Mouse (Mus musculus) spleen, postnatal 4 days (tissue): Measurements from ENCODE around the gene Zmynd8.

ENCODE experiments used
- DNase-seq, 2 experiments: peaks; one replicate each; pipeline ENCODE4 v3.0.0; 2022; ENCODE audit warnings: low spot score in 2 of 2

Zmynd8 gene

DNA sequence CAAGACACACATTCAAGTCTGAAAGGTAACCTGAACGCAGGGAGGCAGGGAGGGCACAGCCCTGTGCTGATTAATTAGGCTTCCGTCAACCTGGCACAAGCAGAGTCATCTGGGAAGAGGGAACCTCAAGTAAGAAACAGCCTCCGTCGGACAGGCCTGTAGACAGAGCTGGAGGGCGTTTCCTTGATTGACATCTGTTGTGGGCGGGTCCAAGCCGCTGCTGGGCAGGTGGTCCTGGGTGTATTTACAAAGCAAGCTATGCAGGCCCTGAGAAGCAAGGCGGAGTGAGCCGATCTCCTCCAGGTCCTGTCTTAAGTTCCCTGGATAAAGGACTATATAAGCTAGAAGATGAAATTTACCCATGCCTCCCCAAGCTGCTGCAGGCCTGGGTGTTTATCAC lies 65.3 kb downstream of the Zmynd8 start:
- DNase-seq: no peak

DNA sequence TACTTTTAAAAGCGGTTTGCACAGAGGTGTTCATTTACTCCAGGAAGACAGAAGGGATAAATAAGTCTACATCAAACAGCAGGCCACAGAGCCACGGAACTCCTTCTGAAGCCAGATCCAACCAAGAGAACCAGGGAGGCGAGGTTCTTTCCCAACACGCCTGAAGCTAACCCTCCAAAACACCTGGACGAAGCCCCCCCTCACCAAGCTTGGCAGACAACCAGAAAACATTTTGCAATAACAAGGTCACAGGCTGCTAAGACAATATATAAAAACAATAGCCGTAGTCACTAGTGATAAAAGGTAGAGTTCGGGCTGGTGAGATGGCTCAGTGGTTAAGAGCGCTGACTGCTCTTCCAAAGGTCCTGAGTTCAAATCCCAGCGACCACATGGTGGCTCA lies 66.1 kb downstream of the Zmynd8 start:
- no peak for DNase-seq

DNA sequence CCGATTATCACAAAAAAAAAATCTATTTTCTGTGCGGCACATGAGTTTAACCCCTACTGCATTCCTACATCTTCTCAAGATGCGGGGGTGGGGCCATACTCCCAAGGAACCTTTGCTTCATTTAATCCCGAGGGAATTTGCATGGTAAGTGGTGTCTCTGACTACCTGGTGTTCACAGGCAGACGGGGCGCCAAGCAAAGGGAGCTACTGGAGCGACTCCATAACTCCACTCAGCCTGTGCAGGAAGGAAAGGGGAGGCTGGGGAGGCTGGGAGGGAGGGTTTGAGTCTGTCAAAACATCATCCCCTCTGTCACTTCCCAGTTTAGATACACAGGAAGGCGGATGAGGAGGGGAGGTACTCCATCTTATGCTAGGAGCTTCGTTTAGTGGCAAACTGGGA lies 66.5 kb downstream of the Zmynd8 start:
- no peak for DNase-seq

GRCm38 (mm10) chr2:165831637-165832289 lies 67.1 kb downstream of the Zmynd8 start:
- no peak for DNase-seq

GRCm38 (mm10) chr2:165828770-165829169 lies 70.0 kb downstream of the Zmynd8 start:
- no peak for DNase-seq

GRCm38 (mm10) chr2:165825964-165826712 lies 72.7 kb downstream of the Zmynd8 start:
- DNase-seq: peak; percentile 47 to 78

- no peak for DNase-seq
Measured at GRCm38 (mm10) chr2:165825261-165825900, 73.4 kb downstream of the Zmynd8 start.

DNA sequence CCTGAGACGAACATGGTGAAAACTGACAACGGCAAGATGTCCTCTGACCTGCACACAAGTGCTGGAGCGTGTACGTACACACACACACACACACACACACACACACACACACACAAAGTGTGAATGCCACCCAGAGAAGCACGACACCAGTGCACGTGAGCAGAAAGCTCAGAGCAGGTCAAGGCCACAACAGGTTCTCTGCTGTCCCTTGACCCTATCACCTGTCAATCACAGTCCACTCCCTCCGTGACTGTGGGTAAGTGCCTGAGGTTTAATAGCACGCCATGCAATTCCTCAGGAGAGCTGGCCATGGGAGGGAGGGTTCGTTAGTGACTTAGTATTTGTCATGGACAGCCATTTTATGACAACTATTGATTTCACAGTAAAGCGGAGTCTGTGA lies 74.0 kb downstream of the Zmynd8 start:
- DNase-seq: no peak

GRCm38 (mm10) chr2:165822478-165822877 lies 76.3 kb downstream of the Zmynd8 start:
- no peak for DNase-seq

DNA sequence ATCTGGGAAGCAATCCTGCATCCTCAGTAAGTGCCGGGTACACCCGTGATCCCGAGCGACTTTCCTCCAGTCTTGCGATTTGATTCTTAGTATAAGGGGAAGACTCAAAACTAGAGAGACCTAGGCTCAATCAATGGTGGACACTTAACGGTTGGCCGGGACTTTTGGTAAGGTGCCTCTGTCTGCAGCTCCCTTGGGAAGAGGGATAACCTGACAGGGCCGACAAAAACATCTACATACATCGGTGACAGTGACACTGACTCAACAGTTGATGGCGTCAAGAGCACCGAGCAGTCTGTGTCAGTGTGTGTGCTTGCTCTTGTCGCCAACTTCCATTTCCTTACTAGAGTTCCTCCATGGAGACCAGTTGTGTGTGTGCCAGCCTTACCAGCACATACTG lies 77.1 kb downstream of the Zmynd8 start:
- no peak for DNase-seq

GRCm38 (mm10) chr2:165820504-165821095 lies 78.2 kb downstream of the Zmynd8 start:
- DNase-seq: no peak

- DNase-seq: no peak
Measured at GRCm38 (mm10) chr2:165820073-165820472, 78.7 kb downstream of the Zmynd8 start.

- peak; percentile 62 to 77 for DNase-seq
Measured at GRCm38 (mm10) chr2:165818985-165819948, 79.5 kb downstream of the Zmynd8 start.

DNA sequence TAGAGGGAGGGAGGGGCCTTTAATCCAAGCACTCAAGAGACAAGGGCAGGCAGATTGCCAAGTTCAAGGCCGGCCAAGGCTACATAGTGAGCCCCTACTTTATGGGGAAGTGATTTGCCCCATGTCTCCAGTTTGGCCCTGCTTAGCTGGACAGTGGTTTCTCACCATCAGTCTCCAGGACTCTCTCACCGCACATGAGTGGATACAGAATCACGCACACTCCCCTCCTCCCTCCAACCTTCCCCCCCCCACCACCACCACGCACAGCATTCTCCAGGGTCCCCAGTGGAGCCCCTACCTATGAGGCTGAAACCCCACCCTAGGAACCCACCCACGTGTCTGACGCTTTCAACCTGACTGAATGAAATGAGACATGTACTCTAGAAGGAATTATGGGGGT lies 80.2 kb downstream of the Zmynd8 start:
- no peak for DNase-seq

- no peak for DNase-seq
Measured at GRCm38 (mm10) chr2:165817437-165817836, 81.4 kb downstream of the Zmynd8 start.

GRCm38 (mm10) chr2:165815103-165815880 lies 83.5 kb downstream of the Zmynd8 start:
- DNase-seq: no peak

DNA sequence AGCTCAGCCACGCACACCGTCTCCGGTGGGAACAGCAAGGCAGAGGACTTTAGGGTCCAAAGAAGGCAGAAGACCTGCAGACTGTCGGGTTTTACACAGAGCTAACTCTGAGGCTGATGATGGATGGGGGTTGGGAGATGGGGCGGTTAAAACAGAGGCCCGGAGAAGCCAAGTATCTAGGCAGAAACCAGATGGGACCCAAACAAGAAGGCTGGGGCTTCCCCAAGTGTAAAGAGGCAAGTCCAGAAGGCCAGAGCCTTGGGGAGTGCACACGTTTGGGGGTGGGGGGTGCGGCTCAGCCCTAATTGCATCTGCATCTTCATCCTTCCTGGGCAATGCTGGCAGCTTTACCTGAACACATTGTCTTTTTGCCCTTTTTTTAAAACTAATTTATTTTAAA lies 85.9 kb downstream of the Zmynd8 start:
- no peak for DNase-seq

DNA sequence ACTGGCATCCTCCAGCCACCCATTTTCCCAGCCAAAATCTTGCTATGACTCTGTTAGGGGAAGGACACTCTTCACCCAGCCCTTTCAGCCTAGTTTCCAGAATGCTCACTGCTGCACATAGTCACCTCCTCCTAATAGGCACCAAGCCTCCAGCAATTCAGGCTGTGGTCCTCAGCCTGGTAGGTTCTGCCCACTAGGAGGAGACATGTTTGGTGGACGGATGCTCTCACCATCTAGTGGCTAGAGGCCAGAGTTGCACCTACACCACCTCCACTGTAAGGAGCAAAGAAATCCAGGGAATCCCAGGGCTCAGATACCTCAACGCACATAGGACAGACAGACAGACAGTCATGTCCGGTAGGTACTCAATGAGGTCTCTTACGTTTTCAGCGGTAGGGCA lies 87.3 kb downstream of the Zmynd8 start:
- DNase-seq: peak; percentile 60 to 77

- DNase-seq: no peak
Measured at GRCm38 (mm10) chr2:165809901-165810477, 88.8 kb downstream of the Zmynd8 start.

- no peak for DNase-seq
Measured at GRCm38 (mm10) chr2:165809091-165809490, 89.7 kb downstream of the Zmynd8 start.
